Mouse (Mus musculus) kidney, postnatal 10 days (tissue): ENCODE results near the gene Nudt8.

ENCODE experiments used
- DNase-seq: peaks from one replicate; pipeline ENCODE4 v3.0.0; 2021; ENCODE audit warnings: mixed read lengths

The Nudt8 gene

DNA sequence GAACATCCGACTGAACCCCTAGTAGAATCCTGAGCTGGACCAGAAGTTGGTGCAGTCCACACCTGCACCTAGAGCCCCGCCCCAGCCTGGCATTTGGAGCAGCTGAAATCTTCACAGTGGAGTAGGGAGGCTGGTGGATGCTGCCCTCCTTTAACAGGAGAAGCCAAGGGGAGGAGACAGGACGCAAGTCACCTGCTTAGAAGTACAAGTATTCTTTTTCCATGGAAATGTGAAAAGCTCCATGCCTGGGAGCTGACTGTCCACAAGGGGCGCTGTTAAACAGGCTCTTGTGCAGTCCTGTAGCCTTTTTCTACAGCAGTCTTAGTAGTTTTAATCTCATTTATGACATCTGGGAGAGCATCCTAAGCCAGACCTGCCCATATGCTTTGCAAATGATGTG lies 11.6 kb upstream of the Nudt8 start:
- DNase-seq = no peak

DNA sequence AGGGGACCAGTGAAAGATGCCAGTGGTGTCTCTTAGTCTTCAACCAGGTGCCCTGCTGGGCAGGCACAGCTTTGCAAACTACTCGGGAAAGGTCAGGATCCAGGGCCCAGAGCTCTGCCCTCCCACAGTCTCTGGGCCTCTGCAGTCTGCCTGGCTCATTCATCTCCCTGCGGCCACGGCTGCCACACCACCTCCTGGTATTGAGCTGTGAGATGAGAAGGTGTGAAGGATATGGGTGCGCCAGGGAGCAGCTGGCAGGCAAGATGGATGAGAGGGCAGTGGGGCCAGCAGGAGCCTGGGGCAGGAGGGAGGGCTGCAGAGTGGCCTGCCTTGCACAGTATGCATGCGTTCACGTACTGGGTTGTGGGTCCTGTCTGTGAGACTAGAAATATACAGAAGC lies 9.6 kb upstream of the Nudt8 start:
- DNase-seq = no peak

DNA sequence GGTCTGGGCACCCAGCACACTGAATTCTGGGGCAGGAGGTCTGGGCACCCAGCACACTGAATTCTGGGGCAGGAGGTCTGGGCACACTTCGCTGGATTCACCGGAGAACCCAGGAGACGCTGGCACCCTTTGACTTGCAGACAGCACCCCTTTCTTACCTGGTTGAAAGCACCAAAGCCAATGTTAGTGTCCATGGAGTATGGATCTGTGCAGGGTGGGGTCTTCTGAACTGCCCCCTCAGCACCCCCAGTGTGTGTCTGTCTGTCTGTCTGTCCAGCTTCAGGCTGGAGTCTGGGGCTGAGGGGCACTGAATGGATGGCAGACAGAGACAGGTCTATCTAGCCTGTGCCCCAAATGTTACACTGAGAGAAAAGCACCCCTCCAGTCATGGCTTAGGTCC lies 8.8 kb upstream of the Nudt8 start:
- DNase-seq = no peak

DNA sequence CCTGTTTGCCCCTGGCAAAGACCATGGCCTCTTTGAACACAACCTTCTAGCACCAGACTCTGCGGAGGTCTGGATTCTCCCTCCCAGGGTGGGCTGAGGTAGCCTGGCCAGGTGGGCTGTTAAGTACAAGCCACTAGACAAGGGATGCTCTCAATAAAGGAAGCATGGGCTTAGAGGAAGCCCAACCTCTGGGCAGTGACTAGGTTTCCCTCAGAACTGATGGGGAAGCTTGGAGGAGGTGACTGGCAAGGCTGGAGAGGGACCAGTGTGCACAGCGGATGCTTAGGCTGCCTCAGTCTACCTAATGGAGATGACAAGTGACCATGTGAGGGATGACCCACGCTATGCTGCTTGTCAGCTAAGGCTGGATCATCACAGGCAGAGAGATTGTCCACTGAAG lies 8.4 kb upstream of the Nudt8 start:
- no peak for DNase-seq

DNA sequence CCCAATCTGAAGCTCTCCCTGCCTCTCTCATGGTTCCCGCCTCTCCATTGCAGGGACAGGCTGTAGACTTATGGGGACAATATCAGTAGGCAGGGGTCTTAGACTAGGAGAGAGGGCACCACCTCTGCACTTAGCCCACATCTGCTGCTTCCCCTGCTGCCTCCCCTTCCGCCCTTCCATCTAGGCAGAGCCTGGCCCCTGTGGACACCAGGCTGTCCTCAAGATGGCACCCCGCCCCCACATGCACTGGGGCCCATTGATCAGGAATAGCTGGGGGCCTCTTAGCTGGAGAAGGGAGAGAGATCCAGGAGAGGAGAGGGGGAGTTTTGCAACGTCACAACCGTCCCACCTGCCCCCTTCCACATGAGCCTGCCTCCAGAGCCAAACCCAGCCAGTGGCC lies 8.0 kb upstream of the Nudt8 start, which contains the start of gene Tbx10:
Gene Tbx10, plus strand, starts transcription at position 337 of the 400 bp plus-strand sequence.
- no peak for DNase-seq

DNA sequence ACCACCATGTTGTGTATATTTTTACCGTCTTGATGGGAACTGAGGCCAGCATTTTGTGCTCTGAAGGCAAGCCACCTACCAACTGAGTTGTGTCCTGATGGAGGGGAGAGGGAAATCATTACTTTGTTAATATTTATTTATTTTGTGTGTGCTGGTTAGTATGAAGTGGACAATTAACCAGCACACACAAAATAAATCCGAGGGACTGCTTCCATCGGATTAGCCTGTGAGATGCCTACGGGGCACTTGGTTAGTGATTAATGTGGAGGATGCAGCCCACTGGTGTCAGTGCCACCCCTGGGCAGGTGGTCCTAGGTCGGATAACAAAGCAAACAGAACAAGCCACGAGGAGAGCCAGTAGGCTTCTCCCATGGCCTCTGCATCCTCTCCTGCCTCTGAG lies 5.4 kb upstream of the Nudt8 start:
- DNase-seq = no peak

DNA sequence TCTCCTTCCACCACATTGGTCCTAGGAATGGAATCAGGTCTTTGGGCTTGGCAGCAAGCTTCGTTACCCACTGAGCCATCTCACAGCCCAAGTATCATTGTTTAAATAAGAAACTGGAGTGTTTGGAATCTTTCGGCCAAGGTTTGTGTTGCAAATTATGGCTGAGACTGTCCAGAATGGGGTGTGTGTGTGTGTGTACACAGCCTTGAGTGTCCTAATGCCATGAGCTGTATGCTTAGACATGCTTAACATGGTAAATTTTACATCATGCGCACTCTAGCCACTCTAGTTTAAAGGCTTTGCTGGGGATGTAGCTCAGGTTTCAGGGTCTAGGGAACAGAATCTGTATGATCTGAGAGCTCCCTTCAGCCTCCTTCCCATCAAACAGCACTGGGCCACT lies 4.9 kb upstream of the Nudt8 start:
- no peak for DNase-seq

DNA sequence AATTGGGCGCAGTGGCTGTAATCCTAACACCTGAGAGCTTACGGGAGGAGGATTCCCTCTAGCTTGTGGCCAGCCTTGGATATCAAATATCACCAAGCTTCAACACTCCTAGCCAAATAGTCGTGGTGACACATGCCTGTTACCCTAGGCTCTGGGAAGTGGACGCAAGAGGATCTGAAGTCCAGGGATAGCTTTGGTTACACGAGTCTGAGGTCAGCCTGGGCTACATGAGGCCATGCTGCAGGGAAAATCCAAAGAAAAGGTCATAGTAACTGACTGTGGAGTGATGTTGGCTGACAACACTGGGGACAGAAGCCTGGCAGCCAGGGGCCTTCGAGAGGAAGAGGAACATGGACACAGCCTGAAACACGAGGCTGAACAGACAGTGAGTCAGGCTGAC lies 4.3 kb upstream of the Nudt8 start:
- DNase-seq = no peak

DNA sequence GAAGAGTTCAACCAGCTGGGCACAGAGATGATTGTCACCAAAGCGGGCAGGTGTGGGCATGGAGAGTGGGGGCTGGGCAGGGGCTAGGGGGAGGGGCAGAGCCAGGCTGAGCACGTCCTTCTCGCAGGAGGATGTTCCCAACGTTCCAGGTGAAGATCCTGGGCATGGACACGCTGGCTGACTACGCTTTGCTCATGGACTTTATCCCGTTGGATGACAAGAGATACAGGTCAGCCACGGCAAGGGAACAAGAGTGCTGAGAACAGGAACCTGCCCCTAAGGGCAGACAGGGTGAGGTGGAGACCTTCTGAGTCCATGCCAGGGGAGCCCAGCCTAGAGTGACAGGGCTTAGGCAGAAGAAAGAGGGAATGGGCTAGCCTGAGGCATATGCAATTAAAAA lies 3.6 kb upstream of the Nudt8 start:
- DNase-seq = no peak

DNA sequence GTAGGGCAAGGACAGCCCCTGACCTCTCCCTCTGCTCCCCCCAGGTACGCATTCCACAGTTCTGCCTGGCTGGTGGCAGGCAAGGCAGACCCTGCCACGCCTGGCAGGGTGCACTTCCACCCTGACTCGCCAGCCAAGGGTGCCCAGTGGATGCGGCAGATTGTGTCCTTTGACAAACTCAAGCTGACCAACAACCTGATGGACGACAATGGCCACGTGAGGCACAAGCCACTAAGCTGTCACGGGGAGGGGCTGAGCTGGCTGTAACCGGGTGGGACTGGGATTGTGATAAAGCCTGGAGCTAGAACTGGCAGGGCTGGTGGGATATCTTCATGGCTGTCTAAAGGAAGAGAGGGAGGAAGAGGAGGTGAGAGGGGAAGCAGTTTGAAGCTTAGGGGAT lies 3.1 kb upstream of the Nudt8 start:
- no peak for DNase-seq

DNA sequence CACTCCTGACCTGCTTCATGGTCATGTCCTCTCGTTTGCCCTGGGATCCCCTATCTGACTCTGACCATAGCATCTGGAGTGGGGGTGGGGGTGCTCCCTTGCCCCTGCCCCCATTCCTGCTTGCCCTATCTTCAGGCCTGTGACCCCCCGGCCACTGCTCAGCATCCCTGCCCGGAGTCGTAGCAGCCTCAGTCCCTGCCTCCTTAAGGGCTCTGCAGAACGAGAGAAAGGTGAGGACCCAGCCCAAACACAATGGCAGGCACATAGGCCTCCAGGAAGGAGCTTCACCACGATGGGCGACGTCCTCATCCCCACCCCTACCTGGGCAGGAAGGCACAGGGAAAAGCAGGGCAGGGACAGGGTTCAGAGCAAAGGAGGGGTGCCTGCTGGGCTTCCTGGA lies 2.0 kb upstream of the Nudt8 start:
- no peak for DNase-seq

DNA sequence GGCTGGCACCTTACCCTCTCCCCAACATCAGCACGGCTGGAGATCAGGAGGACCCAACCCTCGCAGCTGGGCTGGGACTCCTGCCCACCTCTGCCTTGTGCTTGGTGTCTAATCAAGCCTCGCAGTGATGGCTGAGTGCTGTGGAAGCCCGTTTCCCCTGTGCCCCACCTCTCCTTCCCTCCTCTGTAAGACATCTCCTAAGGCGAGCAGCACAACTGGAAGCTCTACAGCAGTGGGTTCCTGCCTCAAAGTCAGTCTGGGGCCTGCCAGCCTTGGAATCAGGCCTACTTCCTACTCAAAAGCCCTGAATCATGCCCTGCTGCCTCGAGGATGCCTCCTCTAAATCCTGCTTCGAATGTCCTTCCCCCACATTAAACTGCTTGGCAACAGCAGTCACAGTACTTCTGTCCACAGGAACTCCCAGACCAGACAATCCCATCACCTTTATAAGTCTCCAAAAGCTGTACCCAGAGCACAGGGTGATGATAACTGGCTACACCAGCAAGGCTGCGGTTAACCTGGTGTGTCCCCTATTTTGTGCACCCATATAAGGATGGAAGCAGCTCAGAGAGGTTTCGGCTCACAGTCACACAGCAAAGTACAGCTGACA lies 1.2 kb upstream of the Nudt8 start:
- no peak for DNase-seq

DNA sequence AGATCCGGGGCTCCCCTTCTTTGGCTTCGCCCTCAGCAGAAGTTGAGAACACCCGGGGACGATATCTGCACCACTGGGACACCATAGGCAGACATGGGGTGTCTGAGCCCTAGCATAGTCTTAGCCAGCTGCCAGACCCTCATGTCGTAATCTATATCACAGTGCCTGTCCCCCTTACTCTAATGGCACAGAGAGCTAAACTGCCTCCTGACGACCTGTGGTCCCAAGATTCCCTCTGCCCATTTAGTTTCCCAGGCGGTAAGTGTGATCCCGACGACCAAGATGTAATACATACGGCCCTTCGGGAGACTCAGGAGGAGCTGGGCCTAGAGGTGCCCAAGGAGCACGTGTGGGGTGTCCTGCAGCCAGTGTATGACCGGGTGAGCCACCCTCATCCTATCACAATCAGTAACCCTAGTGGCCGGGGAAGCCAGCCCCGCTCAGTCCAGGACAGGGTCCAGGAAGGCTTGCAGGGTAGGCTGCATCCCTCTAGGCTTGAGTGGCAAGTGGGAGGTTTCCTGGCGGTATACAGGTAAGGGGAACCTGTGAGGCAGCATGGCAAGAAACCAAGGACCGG lies 657 bp downstream of the Nudt8 start:
- DNase-seq = no peak

DNA sequence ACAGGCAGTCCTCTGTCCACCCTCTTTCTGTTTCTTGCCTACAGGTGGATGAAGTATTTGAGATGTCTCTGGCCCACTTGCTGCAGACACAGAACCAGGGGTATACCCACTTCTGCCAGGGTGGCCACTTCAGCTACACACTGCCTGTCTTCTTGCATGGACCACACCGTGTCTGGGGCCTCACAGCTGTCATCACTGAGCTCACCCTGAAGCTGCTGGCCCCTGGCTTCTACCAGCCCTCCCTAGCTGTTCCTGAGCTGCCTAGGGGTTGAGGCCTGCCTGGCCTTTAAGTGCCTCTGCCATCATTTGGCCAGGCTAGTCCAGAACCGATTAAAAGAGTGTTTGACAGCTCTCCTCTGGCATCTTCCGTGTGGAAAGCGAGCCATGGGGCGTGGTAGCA lies 1.4 kb downstream of the Nudt8 start:
- no peak for DNase-seq

DNA sequence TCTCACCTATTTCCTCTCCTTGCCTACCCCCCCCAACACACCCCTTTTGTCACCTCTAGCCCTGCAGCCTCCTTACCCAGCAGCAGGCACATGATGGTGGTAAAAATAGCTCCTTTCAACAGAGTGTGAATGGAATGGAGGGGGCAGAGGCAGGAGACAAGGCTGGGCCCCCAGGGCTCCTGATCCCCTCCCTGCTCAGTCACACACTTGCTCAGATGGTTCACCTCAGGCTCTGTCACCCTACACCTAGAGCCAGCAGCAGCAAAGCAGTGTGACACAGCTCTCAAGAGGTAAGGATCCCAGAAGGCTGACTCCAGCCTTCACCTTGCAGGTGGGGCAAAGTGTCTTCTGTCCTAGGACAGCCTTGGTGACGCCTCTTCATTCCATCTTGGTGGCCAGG lies 2.7 kb downstream of the Nudt8 start, which contains the start of gene Doc2g:
Gene Doc2g, plus strand, starts transcription at position 202 of the 400 bp plus-strand sequence.
- no peak for DNase-seq

DNA sequence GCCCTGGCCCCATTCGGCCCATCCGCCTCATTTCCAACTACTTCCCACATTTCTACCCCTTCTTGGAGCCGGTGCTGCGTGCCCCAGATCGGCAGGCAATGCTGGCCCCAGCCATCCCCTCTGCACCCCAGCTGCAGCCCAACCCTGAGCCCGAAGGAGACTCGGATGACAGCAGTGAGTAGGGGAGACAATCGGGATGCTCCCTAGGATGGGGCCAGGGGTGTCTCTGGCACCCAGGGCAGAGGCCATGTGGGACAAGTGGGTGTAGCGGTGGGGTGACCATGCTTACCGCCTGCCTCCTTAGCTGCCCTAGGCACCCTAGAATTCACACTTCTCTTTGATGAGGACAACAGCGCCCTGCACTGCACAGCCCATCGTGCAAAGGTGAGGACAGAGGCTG lies 3.3 kb downstream of the Nudt8 start:
- no peak for DNase-seq

DNA sequence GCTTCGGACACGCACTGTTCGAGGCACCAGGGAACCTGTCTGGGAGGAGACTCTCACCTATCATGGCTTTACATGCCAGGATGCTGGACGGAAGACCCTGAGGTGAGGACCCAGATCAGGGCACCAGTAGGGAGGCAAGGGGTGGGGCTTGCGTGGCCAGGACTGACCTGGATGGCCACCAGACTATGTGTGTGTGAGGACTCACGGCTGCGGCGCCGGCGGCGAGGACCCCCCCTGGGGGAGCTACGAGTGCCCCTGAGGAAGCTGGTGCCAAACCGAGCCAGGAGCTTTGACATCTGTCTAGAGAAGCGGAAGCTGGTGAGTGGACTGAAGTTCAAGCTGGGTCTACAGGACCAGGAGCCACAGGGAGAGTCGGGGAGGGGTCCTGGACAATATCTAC lies 4.0 kb downstream of the Nudt8 start:
- no peak for DNase-seq

DNA sequence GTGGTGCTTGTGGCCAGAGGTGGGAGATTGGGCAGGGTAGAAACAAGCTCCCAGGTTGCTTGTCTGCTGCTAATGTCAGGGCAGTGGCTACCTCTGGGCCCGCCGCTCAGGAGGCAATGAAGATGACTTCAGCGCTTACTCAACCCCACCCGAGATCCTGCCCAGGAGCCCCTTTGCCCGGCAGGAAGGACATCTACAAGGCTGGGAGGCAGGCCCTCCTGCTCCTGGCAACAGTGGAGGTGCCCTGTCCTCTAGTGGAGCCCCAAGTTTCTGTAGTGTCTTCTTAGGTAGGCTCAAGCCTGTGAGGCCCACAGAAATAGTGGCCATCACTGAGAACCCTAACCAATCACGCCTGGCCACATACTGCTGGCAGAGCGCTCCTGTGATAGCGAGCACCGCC lies 4.7 kb downstream of the Nudt8 start:
- DNase-seq = no peak

DNA sequence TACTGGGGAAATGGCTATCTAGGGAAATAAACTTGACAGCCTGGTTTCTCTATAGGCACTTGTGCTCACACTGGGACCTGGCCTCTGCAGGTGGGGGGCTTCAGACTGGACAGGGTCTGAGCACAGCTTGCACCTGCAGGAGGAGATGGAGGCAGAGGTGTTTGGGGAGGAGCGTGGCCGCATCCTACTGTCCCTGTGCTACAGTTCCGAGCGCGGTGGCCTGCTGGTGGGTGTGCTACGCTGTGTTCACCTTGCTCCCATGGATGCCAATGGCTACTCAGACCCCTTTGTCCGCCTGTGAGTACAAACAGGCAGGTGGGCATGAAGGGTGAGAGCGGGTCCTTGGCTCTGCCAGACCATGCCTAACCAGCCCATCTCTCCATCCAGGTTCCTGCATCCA lies 5.6 kb downstream of the Nudt8 start:
- no peak for DNase-seq

DNA sequence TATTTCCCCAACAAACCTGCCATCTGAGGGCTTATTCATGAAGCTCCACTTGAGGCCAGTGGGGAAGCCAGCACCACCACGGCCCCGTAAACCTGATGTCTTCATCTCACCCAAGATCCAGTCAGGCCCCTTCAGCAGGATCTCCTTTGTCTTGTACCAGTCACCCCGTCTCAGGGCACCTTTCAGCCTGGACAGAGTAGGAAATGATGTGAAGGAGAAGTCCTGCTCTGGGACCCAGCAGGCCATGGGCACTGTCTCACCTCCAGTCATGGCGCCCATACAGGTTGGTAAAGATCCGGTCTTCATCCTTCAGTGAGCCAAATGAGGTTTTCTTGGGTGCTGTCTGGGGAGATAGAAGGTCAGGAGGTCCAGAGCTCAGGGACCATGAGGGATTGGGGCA lies 10.7 kb downstream of the Nudt8 start:
- DNase-seq = no peak

DNA sequence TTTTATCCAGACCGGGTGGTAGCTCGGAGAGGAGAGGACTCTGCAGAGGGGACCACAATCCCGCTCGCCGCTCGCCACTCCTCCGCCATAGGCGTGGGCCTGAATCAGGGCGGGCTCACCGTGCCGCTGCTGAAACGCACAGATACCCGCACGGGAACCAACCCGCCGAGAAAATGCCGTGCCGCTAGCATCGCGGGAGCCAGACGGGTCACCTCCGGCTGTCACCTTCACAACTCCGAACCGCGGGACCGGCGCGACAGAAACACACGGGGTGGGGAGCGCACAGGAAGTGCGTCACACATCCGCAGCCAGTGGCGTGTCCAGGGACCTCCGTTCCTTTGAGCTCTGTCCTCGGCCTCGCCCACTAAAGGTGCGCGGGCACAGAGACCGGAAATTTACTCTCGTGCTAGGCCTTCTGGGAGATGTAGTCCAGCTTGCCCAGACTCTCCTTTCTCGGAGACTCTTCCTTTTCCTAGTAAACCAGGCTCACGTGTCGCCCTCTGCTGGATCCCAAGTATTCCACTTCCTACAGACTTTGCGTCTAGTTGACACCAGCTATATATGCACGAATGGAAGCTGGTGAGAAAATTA lies 12.1 kb downstream of the Nudt8 start, which contains the start of gene Ndufv1:
Gene Ndufv1, minus strand, starts transcription at position 375 of the 591 bp plus-strand sequence.
- peak; percentile 98 for DNase-seq

DNA sequence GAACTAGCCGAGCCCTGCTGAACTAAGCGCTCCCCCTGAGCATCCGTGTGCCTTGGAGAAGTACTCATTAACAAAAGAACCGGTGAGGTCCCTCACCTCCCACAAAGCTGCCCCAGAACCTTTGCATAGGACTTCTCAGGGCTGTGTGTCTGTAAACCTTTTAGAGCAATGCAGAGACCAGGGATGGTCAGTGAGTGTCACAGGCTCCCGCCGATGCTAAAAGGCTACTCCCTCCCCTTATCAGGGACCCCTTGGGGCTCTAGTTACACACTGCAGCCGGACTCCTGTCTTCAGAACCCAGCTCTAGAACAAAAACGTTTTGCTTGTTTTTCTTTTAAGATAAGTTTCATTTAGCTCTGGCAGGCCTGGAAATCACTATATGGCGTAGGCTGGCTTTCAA lies 12.7 kb downstream of the Nudt8 start:
- no peak for DNase-seq

DNA sequence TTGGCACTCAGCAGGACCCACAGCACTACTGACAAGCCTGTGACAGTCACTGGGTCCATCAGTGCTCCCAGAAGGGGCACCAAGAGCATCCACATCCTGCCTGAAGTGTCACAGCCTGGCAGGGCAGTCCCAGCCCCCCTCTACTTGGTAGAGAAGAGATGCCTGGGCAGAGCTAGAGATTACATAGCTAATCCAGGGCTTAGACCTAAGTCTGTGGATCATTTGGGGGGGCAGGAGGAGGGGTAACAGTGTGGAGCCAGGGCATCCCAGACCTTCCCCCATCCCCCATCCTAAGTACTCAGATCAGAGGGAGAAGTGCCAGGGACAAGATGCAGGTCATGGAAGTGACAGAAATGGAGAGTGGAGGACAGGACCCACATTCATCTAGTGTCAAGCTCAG lies 14.4 kb downstream of the Nudt8 start:
- DNase-seq = no peak

DNA sequence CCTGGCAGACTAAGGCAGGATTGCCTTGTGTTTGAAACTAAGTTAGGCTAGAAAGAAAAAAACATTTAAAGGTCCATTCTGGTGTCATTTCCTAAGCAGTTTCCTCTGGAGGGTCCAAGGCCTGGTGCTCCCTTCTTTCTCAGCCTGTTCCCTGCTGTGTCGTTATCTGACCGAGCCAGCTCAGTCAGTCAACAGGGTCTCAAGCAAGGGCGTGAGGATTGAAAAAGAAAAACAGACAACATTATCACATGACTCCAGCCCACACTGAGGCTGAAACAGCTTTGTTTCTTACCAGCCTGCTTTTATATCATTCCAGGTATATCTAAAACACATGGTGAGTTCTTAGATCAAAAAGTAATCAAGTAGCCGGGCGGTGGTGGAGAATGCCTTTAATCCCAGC lies 15.3 kb downstream of the Nudt8 start:
- DNase-seq = no peak
